Mouse (Mus musculus): ENCODE results near the gene Lrrn3.

Gene Lrrn3

DNA sequence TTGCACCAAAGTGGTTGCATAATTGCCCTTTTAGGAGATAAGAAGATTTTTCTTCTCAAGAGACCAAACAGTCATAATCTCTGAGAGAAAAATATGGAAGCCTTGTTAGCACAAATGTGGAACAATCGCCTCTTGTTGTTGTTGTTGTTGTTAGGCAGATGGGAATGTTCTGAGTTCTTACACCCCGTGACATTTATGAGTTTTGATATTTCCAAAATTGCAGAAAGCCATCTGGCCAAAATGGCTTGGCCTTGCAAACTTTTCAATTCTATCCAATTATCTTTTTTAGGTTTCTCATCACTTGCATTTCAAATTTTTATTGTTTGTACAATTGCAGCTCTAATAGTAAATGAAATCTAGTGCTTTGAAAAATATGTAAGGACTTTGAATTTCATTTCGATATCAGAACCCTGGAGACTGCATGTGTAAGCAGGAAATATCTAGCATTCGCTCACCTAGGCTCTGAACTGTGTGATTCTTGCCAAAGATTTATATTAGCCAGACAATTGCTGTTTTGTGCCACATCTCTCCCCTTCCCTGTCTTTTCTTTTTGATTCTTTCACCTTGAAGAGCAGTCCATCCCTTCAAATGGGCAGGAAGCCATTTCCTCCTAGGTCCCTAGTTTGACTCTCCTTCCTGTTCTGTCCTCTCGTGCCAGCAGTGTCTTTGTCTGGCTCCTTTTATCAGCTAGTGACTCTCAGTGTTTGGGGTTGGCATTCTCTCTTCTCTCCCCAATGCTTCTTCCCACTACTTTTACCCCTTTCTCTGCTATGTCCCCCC, 49.8 kb downstream of the Lrrn3 start:
- no peak for DNase-seq (ENCODE audit: low read depth, low spot score)

DNA sequence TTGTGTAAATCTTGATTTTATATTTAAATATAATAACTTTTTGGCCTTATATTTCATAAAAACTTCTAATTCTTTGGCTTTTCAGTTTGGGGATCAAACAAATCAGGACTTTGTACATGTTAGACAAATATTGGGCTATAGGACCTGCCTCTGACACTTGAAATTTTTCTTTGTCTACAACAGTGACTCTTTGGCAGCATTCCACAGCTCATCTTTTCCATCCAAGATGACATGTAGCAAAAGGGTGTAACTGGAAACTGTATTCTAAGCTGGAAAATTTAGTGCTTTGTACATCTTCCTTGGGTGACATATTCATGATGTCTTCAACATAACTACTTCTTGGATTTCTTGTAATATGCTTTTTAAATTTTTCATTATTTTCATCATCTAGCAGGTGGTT, 57.4 kb downstream of the Lrrn3 start:
- no peak for DNase-seq (ENCODE audit: low read depth, low spot score)

DNA sequence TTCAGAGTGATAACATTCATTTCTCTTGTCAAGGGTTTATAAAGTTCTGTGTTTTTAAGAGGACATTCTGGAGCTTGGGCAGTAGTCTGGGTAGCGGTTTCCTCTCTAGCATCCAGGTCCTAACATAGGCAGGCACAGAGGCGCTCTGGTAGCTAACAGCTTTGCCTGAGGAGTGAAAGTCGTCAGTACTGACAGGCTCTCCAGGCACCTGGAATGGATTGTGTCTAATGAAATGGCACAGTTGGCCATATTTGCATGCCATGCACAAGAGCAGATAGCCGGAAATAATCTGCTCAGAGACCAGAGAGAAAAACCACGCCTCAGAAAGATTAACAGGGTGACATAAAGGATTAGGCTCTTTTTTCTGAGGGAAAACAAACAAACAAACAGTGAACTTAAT, 58.8 kb downstream of the Lrrn3 start:
- DNase-seq (ENCODE audit: low read depth, low spot score): peak; percentile 4

- no peak for DNase-seq (ENCODE audit: low read depth, low spot score)
Measured at GRCm38 (mm10) chr12:41425101-41425679, 61.0 kb downstream of the Lrrn3 start.

GRCm38 (mm10) chr12:41417961-41418360, 68.3 kb downstream of the Lrrn3 start:
- DNase-seq (ENCODE audit: low read depth, low spot score): no peak

DNA sequence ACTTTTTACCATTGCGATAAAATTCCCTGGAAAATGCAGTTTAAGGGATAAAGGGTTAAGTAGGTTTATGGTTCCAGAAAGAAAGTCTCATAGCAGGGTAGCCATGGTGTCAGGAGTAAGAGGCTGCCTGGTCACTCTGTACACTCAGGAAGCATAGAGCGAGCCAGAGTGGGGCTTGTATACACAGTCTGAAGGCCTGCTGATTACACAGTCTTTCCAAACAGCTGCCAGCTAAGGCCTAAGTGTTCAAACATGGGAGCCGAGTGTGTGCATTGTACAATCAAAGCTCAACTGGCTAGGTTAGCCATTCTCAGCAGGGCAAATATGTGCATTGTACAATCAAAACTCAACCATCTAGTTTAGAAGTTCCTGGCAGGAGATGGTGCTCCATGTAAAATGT, 69.1 kb downstream of the Lrrn3 start:
- DNase-seq (ENCODE audit: low read depth, low spot score): no peak

DNA sequence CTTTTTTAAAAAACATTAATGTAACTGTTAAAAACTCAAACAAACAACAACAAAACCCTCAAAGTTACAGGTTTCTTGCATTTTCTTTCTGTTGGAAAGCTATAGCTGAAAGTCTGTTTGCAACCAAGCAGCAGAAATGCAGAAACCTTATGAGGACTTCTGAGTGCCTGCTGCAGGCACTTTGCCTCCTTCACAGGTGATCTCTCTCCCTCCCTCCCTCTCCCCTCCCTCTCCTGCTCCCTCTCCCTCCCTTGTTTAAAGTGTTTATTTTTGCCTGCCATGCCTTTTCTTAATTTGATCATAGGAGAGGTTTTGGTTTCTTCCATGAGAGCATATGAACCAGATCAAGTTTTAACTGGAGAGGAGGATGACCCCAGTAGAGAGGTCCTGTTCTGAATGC, 69.6 kb downstream of the Lrrn3 start:
- DNase-seq (ENCODE audit: low read depth, low spot score): no peak

GRCm38 (mm10) chr12:41409431-41409830, 76.8 kb downstream of the Lrrn3 start:
- no peak for DNase-seq (ENCODE audit: low read depth, low spot score)

GRCm38 (mm10) chr12:41401923-41402322, 84.3 kb downstream of the Lrrn3 start:
- no peak for DNase-seq (ENCODE audit: low read depth, low spot score)

Measured in CD4-positive helper T cell, adult 2 months (primary cell).